Mouse (Mus musculus) embryo, embryonic 10.5 days (tissue): ENCODE data around the gene Zfp64.

Experiments used
- DNase-seq: peaks from one replicate; pipeline ENCODE4 v3.0.0-alpha.2; 2015; ENCODE audit warnings: low spot score

Gene Zfp64

GRCm38 (mm10) chr2:168954835-168955716 lies at the start of gene Zfp64:
Gene Zfp64 (minus strand): TSS chr2:168955587.
- DNase-seq: peak; percentile 90

GRCm38 (mm10) chr2:168992642-168993420 lies 37.4 kb upstream of the Zfp64 start:
- peak; percentile 77 for DNase-seq

DNA sequence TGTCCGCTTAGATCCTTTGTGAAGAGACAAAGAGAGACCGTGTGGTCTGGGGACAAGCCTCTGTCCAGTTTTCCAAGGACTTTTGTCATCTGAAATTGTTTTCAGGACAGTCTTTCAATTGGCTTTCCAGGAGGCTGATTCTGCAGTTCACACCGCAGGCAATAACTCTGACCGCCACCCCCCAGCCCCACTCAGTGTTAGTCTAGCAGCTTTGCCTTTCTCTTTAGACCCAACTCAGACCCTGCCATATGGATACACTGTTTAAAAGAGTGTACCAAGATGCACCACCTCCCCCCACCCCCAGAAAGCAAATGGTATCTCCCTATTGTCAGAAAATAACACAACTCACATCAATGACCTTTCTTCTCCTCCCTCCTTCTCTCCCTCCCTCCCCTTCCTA lies 35.6 kb upstream of the Zfp64 start:
- peak; percentile 75 for DNase-seq

GRCm38 (mm10) chr2:168990061-168990753 lies 34.8 kb upstream of the Zfp64 start:
- DNase-seq: peak; percentile 79

DNA sequence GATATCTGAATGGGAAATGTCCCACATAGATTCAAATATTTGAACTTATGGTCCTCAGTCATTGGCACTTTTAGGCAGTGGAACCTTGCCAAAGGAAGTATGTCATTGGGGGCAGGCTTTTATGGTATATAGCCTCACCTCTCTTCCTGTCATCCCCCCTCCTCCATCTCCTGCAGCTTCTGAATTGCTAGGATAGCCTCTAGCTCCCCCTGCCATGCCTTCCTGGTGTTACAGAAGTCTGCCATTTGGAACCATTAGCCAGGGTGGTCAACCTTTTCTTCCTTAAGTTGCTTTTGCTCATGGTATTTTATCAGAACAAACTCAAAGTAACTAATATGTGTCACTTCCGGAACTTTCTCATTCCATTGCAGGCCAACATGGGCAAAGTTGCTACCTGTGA lies 32.7 kb upstream of the Zfp64 start:
- no peak for DNase-seq

DNA sequence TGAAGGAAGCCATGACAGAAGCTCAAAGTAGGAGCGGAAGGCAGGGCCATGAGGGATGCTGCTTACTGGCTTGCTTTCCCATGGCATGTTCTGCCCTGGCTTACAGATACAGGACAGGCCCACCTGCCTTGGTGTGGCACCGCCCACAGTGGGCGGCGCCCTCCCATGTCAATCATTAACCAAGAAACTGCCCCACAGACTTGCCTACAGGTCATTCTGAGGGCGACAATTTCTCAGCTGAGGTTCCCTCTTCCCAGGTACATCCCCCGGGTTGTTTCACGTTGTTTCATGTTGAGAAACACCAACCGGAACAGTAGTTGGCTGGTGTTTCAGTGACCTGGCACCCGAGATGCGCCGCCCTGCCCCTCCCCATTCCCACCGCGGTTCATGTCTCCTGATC lies 32.0 kb upstream of the Zfp64 start:
- DNase-seq: no peak

DNA sequence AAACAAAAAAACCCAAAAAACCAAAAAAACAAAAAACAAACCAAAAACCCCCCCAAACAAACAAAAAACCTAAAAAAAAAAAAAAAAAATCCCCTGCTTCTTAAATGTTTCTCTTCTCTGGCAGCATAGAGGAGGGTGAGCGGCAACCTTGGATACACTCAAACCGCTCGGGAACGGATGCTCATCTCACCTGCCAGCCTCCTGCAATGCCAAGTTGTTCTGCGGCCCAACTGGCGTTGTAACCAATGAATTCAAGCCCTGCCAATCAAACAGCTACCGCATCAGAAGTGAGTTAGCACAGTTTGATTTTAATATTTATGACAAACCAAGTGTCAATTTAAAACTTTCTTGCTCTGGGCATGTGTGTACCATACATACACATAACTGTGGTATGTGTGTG lies 26.6 kb upstream of the Zfp64 start:
- no peak for DNase-seq

- no peak for DNase-seq
These were observed 26.1 kb upstream of the Zfp64 start for GRCm38 (mm10) chr2:168981448-168981847.

GRCm38 (mm10) chr2:168980859-168981258 lies 25.5 kb upstream of the Zfp64 start:
- peak; percentile 74 for DNase-seq

GRCm38 (mm10) chr2:168979742-168980141 lies 24.4 kb upstream of the Zfp64 start:
- peak; percentile 64 for DNase-seq

DNA sequence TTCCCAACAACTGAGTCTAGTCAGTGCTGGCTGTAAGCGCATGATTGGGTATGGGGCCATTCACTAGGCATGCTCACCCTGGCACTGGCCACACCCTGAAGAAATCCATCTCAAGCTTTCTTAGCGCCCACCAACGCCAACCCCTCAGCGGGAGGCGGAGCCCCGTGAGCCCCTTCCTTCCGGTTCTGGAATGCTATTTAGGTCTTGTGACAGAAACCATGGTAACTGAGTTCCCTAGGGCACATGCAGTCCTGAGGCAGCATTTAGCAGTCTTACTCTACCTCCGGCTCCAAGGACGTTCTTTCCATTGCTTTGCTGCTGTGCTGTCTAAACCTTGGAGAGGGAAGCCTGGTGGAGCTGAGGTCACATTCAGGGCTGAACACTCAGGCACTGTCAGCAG lies 22.6 kb upstream of the Zfp64 start:
- peak; percentile 49 for DNase-seq

DNA sequence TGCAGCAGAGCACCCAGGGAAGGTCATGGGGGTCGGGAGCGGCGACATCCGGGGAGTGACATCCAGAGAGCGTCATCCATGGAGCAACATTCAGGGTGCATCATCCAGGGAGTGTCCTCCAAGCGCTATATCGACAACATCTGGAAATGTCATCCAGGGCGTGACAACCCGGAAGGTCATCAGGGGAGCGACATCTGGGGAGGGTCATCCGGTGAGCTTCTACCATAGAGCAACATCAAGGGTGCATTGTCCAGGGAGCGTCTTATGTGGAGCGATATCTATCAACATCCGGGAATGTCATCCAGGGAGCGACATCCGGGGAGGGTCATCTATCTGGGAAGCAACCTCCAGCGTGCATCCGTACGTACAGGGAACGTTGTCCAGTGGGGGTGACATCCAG lies 14.7 kb upstream of the Zfp64 start:
- DNase-seq: no peak

DNA sequence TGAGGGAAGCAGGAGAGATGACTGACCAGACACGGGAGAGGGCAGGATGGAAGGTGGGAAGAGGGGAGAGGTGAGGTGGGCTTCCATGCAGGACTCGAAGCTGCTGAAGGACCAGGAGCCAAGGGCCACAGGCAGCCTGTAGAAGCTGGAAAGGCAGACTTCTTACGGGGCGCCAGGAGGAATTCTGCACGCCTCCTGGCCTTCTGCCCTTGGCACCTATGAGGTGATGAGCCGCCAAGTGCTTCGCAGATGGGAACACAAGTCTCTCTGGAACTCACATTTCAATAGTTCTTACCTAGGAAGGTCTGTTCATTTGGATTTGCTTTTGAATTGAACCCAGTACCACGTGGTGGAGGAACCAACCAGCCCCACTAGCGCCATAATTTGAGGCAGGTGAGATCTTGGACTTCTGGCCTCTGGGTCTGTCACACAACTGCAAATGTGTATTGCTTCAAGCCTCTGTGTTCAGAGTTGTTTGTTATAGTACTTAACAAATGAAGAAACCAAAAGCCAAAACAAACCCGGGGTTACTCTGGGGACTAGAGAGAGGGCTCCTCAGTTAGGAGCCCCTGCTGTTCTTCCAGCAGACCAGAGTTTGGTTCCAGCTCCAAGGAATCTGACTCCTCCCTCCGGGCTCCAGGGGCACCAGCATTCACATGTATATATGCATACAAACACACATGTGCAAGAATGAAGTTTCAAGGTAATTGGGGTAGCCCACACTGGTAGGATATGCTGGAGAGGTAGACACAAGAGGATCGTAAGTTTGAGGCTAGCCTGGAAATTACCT lies 12.9 kb upstream of the Zfp64 start:
- DNase-seq: no peak

GRCm38 (mm10) chr2:168966525-168966924 lies 11.1 kb upstream of the Zfp64 start:
- DNase-seq: no peak

GRCm38 (mm10) chr2:168964849-168965248 lies 9.5 kb upstream of the Zfp64 start:
- DNase-seq: no peak

- DNase-seq: no peak
These were observed 6.6 kb upstream of the Zfp64 start for GRCm38 (mm10) chr2:168961729-168962666.

DNA sequence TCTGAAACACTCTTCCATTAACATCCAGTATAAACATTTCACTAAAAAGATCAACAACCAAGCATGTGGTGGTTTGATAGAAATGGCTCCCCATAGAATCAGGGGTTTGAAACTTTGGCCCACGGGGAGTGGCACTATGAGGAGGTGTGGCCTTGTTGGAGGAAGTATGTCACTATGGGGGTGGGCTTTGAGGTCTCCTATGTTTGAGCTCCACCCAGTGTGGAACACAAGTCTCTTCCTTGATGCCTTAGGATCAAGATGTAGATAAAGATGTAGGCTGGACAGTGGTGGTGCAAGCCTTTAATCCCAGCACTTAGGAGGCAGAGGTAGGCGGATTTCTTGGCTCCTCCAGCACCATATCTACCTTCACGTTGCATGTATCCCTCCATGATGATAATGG lies 5.4 kb upstream of the Zfp64 start:
- no peak for DNase-seq

DNA sequence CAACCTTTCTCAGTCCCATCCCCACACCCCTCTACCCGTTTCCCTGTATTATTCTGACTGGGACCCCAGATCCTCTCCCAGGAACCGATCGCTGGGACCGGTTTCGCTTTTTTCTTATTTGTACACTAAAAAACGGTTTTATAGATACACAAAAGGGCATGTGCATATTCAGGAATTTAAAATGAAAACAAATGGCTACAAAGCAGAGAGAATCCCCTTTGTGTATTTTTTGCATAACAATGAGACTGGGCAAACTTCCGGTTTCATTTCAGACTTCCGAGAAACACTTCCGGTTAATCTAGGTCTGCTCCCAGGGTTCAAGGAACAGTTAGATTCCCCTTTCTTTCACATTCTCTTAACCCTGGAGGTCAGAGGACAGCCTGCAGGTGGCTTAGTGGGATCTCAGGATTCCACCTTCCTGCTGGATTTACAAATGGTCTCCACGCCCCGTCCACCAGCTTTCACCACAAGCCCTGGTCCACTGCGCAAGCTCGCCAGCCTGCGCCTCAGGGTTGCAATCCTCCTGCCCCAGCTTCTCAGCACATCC lies 4.0 kb upstream of the Zfp64 start:
- no peak for DNase-seq

- DNase-seq: peak; percentile 51
These were observed 511 bp upstream of the Zfp64 start for GRCm38 (mm10) chr2:168955850-168956346.

DNA sequence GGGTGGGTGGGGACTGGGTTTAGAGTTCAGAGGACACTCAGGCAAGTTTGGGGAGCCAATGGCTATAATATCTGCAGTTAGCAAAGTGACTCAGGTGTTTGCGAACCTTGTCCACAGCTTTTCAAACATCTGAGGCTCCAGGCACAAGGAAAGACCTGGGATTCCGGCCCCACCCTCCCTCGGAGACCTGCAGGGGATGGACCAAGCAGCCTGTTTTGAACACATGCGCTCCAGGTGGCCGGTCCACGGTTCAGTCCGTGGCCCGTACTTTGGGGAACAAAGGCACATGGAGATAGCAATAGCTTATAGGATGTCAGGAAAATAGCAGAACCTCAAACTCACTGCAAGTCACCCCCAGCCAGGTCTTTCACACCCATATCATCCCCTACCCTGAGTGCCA lies 1.0 kb downstream of the Zfp64 start:
- peak; percentile 23 for DNase-seq
